Mouse (Mus musculus): ENCODE data around the gene Rrp8.
A peak's percentile ranks its signal among the peaks of the same experiment; 100 is the strongest.
"Not testable (repeated sequence)": the region's sequence is repeated elsewhere in the genome, so short reads cannot be mapped to it uniquely, and the experiment has no call there.

The Rrp8 gene

GRCm38 (mm10) chr7:105743926-105744590 lies 6.9 kb upstream of the Rrp8 start, which contains the start of gene Taf10:
TSS of gene Taf10 (minus strand) at chr7:105744361.
- peak; percentile 91 for DNase-seq (ENCODE audit: low read depth)

GRCm38 (mm10) chr7:105743246-105743925 lies 6.2 kb upstream of the Rrp8 start:
- DNase-seq (ENCODE audit: low read depth): not testable (repeated sequence)

GRCm38 (mm10) chr7:105742539-105743215 lies 5.5 kb upstream of the Rrp8 start:
- not testable (repeated sequence) for DNase-seq (ENCODE audit: low read depth)

- DNase-seq (ENCODE audit: low read depth): no peak
Observed at GRCm38 (mm10) chr7:105741978-105742377, 4.8 kb upstream of the Rrp8 start.

GRCm38 (mm10) chr7:105740851-105741250 lies 3.7 kb upstream of the Rrp8 start:
- no peak for DNase-seq (ENCODE audit: low read depth)

- DNase-seq (ENCODE audit: low read depth): no peak
Observed at GRCm38 (mm10) chr7:105740089-105740795, 3.1 kb upstream of the Rrp8 start.

GRCm38 (mm10) chr7:105738948-105739347 lies 1.8 kb upstream of the Rrp8 start:
- peak; percentile 90 for DNase-seq (ENCODE audit: low read depth)

- DNase-seq (ENCODE audit: low read depth): no peak
Observed at GRCm38 (mm10) chr7:105738286-105738685, 1.1 kb upstream of the Rrp8 start.

GRCm38 (mm10) chr7:105737648-105738047 lies 463 bp upstream of the Rrp8 start:
- DNase-seq (ENCODE audit: low read depth): no peak

- peak; percentile 94 for DNase-seq (ENCODE audit: low read depth)
Observed at GRCm38 (mm10) chr7:105736264-105736901, 802 bp downstream of the Rrp8 start, which contains the start of gene Ilk. TSS of gene Ilk (plus strand) at chr7:105736592.

- not testable (repeated sequence) for DNase-seq (ENCODE audit: low read depth)
Observed at GRCm38 (mm10) chr7:105735464-105735863, 1.7 kb downstream of the Rrp8 start.

- DNase-seq (ENCODE audit: low read depth): no peak
Observed at GRCm38 (mm10) chr7:105734826-105735225, 2.4 kb downstream of the Rrp8 start.

- no peak for DNase-seq (ENCODE audit: low read depth)
Observed at GRCm38 (mm10) chr7:105733836-105734235, 3.3 kb downstream of the Rrp8 start.

GRCm38 (mm10) chr7:105728701-105729428 lies 8.3 kb downstream of the Rrp8 start:
- DNase-seq (ENCODE audit: low read depth): peak; percentile 45

- no peak for DNase-seq (ENCODE audit: low read depth)
Observed at GRCm38 (mm10) chr7:105726980-105727325, 10.2 kb downstream of the Rrp8 start.

GRCm38 (mm10) chr7:105726144-105726979 lies 10.8 kb downstream of the Rrp8 start:
- DNase-seq (ENCODE audit: low read depth): peak; percentile 81

- DNase-seq (ENCODE audit: low read depth): peak; percentile 29
Observed at GRCm38 (mm10) chr7:105721916-105722315, 15.3 kb downstream of the Rrp8 start.

- no peak for DNase-seq (ENCODE audit: low read depth)
Observed at GRCm38 (mm10) chr7:105715366-105715765, 21.8 kb downstream of the Rrp8 start.

GRCm38 (mm10) chr7:105708733-105709132 lies 28.5 kb downstream of the Rrp8 start:
- no peak for DNase-seq (ENCODE audit: low read depth)

GRCm38 (mm10) chr7:105703816-105704215 lies 33.4 kb downstream of the Rrp8 start:
- DNase-seq (ENCODE audit: low read depth): no peak

Data from NIH3T3 (cell line).